Mouse (Mus musculus) cerebral cortex, adult 2 months (tissue): ENCODE results near the gene Defb25.

Source experiments
- WGBS: fragments of 180-500 bp; shearing (Covaris S2); methylation state at CpG from one replicate; pipeline ENCODE4 v1.1.7; 2018; 5-methylcytosine and 5-hydroxymethylcytosine counted together

Defb25 gene

GRCm38 (mm10) chr2:152628066-152628465, 5.2 kb upstream of the Defb25 start:
- 65% methylated on average over 17 of the region's 17 CpGs for WGBS

GRCm38 (mm10) chr2:152626774-152627591, 4.1 kb upstream of the Defb25 start, which contains the start of gene Rem1:
Rem1 (plus strand) TSS chr2:152626951.
- 2% methylated on average over 59 of the region's 59 CpGs for WGBS

GRCm38 (mm10) chr2:152625256-152625655, 2.4 kb upstream of the Defb25 start:
- WGBS, result 39% methylated on average over 1 of the region's 1 CpGs

GRCm38 (mm10) chr2:152624566-152624965, 1.7 kb upstream of the Defb25 start:
- WGBS, result 94% methylated on average over 2 of the region's 2 CpGs

GRCm38 (mm10) chr2:152622151-152622550, 702 bp downstream of the Defb25 start:
- WGBS, result 93% methylated on average over 13 of the region's 13 CpGs

GRCm38 (mm10) chr2:152620367-152621134, 2.3 kb downstream of the Defb25 start:
- 58% methylated on average over 9 of the region's 9 CpGs for WGBS

GRCm38 (mm10) chr2:152617374-152617773, 5.5 kb downstream of the Defb25 start:
- 67% methylated on average over 5 of the region's 5 CpGs for WGBS

- 66% methylated on average over 6 of the region's 6 CpGs for WGBS
Measured at GRCm38 (mm10) chr2:152616470-152616869, 6.4 kb downstream of the Defb25 start.

- 9% methylated on average over 7 of the region's 7 CpGs for WGBS
Measured at GRCm38 (mm10) chr2:152615563-152615962, 7.3 kb downstream of the Defb25 start.

GRCm38 (mm10) chr2:152612193-152612592, 10.7 kb downstream of the Defb25 start:
- 36% methylated on average over 8 of the region's 8 CpGs for WGBS

GRCm38 (mm10) chr2:152608719-152609118, 14.1 kb downstream of the Defb25 start:
- WGBS, result 95% methylated on average over 1 of the region's 1 CpGs

GRCm38 (mm10) chr2:152607746-152608145, 15.1 kb downstream of the Defb25 start:
- WGBS, result 81% methylated on average over 6 of the region's 6 CpGs

- 75% methylated on average over 15 of the region's 15 CpGs for WGBS
Measured at GRCm38 (mm10) chr2:152604057-152604456, 18.8 kb downstream of the Defb25 start, which contains the start of gene Defb36. Defb36 (plus strand) TSS chr2:152604327.

GRCm38 (mm10) chr2:152601275-152601960, 21.4 kb downstream of the Defb25 start:
- WGBS, result 71% methylated on average over 4 of the region's 4 CpGs

GRCm38 (mm10) chr2:152600076-152600475, 22.8 kb downstream of the Defb25 start:
- 93% methylated on average over 6 of the region's 6 CpGs for WGBS

GRCm38 (mm10) chr2:152599299-152599698, 23.6 kb downstream of the Defb25 start, which contains the start of gene Defb45:
Defb45 (minus strand) TSS chr2:152599399.
- 50% methylated on average over 7 of the region's 7 CpGs for WGBS

- WGBS, result 56% methylated on average over 6 of the region's 6 CpGs
Measured at GRCm38 (mm10) chr2:152589021-152589420, 33.8 kb downstream of the Defb25 start.

GRCm38 (mm10) chr2:152588450-152588849, 34.4 kb downstream of the Defb25 start:
- WGBS, result 56% methylated on average over 2 of the region's 2 CpGs

- WGBS, result 80% methylated on average over 4 of the region's 4 CpGs
Measured at GRCm38 (mm10) chr2:152586926-152587560, 35.8 kb downstream of the Defb25 start.

- WGBS, result 91% methylated on average over 11 of the region's 11 CpGs
Measured at GRCm38 (mm10) chr2:152580612-152581011, 42.2 kb downstream of the Defb25 start.

- WGBS, result 90% methylated on average over 7 of the region's 7 CpGs
Measured at GRCm38 (mm10) chr2:152580107-152580506, 42.7 kb downstream of the Defb25 start, which contains the start of gene Defb19. Defb19 (minus strand) TSS chr2:152580312.
